In the genomic region with DNA sequence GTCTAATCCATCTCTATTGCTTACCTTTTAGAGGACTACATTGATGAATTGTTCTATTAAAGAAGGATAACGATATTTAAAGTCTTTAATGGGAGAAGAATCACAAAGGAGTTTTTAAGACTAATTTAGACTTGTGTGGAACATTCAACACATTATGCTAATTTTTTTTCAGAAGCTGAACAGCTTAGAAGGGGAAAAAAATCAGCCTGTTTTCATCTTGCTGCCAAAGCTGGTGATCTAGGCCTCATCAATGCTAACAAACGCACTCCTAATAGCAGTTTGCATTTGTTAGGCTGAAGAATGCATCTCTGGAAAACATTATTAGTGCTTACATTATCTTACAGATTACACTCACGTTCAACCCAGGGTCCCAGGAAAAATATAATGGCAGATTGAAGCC, we compare ENCODE assay signal across 15 mouse cellular contexts.
DNase-seq lines count a peak whose midpoint lies in the region; ATAC-seq and TF ChIP-seq lines count a peak whose summit lies in the region.
"Had no signal": no experiment of that assay in that cellular context is flagged by ENCODE, and none has a peak within 500 bp of the region (broad histone marks: within the 10 kb centered on the region; RNA-seq: fewer than 3 reads in every experiment).

No protein-coding gene starts in this region.

- ATAC-seq in forebrain, embryonic 14.5 days, result 0 out of 2 replicates have a peak, but pooled peaks have one; percentile 12
- no peak for ATAC-seq in forebrain, embryonic 12.5 days (ENCODE audit: low FRiP score)
- ATAC-seq: hindbrain, embryonic 16.5 days; inflammation-experienced regulatory T-cells, adult 6 months; intestine, postnatal 0 days had no signal

- no peak for TF ChIP-seq POLR2A in brain, embryonic 14.5 days (IDR thresholded peaks at IDR 0.05; ENCODE audit: borderline replicate concordance, extremely low read depth, insufficient read depth, insufficient read length, poor library complexity, severe bottlenecking)

- 8% methylated on average over 3 of the region's 3 CpGs for WGBS in forebrain, embryonic 14.5 days
- WGBS in forebrain, embryonic 12.5 days, result 28% methylated on average over 3 of the region's 3 CpGs

- no peak overlapping the region for H3K4me3 ChIP-seq in forebrain, embryonic 14.5 days (ENCODE audit: low read depth, low read length)
- H3K4me3 ChIP-seq in forebrain, embryonic 12.5 days (replicated peaks), result no peak overlapping the region
- H3K4me3 ChIP-seq in layer of hippocampus, adult 2 months, result no peak overlapping the region
- H3K4me3 ChIP-seq: embryonic facial prominence, embryonic 12.5 days; heart, adult 2 months; heart, embryonic 13.5 days; hindbrain, embryonic 12.5 days had no signal

- no peak overlapping the region for H3K4me2 ChIP-seq in forebrain, embryonic 14.5 days (ENCODE audit: low read length)
- no peak overlapping the region for H3K4me2 ChIP-seq in forebrain, embryonic 12.5 days
- H3K4me2 ChIP-seq: embryonic facial prominence, embryonic 12.5 days; heart, embryonic 13.5 days; hindbrain, embryonic 12.5 days had no signal

- peak; percentile 61 for DNase-seq in forebrain, embryonic 14.5 days (ENCODE audit: low spot score)
- DNase-seq in layer of hippocampus, adult 2 months (ENCODE audit: low spot score in 2 of 2), result no peak
- DNase-seq in layer of hippocampus, postnatal 25 days (ENCODE audit: extremely low spot score in 1 of 2, low spot score in 1 of 2), result no peak
- peak; percentile 65 for DNase-seq in brain, embryonic 14.5 days (ENCODE audit: low read depth)
- no peak for DNase-seq in heart, postnatal 25 days (ENCODE audit: low spot score)
- DNase-seq in cerebellum, postnatal 4 days (ENCODE audit: low spot score in 2 of 2), result no peak
- DNase-seq: gastrocnemius, postnatal 14 days had no signal

- H3K4me1 ChIP-seq in forebrain, embryonic 14.5 days (ENCODE audit: control insufficient read depth, insufficient read depth, low read length), result 0 out of 2 replicates have a peak, but pooled peaks cover 2% of the 10 kb centered on the region
- H3K4me1 ChIP-seq in forebrain, embryonic 12.5 days, result no peaks in the 10 kb centered on the region; the same call in 1 of the 2 replicates
- H3K4me1 ChIP-seq: embryonic facial prominence, embryonic 12.5 days; heart, embryonic 13.5 days had no signal

- H3K36me3 ChIP-seq in forebrain, embryonic 14.5 days (ENCODE audit: control insufficient read depth, insufficient read depth, low read length), result no peaks in the 10 kb centered on the region
- no peaks in the 10 kb centered on the region for H3K36me3 ChIP-seq in forebrain, embryonic 12.5 days (replicated peaks)
- H3K36me3 ChIP-seq: embryonic facial prominence, embryonic 12.5 days; heart, embryonic 13.5 days; hindbrain, embryonic 12.5 days had no signal

- TF ChIP-seq CTCF in layer of hippocampus, adult 2 months (conservative IDR thresholded peaks at IDR 0.05), result no peak
- no peak for TF ChIP-seq CTCF in brain, embryonic 14.5 days (IDR thresholded peaks at IDR 0.05; ENCODE audit: borderline replicate concordance, extremely low read depth, insufficient read depth, insufficient read length)

- no peak overlapping the region for H3K9ac ChIP-seq in forebrain, embryonic 14.5 days (ENCODE audit: low read length)
- no peak overlapping the region for H3K9ac ChIP-seq in forebrain, embryonic 12.5 days
- H3K9ac ChIP-seq: embryonic facial prominence, embryonic 12.5 days; heart, embryonic 13.5 days; hindbrain, embryonic 12.5 days had no signal

- H3K9me3 ChIP-seq in forebrain, embryonic 14.5 days (replicated peaks; ENCODE audit: control insufficient read depth, low read length), result no peaks in the 10 kb centered on the region
- no peaks in the 10 kb centered on the region for H3K9me3 ChIP-seq in forebrain, embryonic 12.5 days
- H3K9me3 ChIP-seq: embryonic facial prominence, embryonic 12.5 days; heart, embryonic 13.5 days; hindbrain, embryonic 12.5 days had no signal

- intact Hi-C loops in heart, postnatal 25 days (cut with DNase I), result loop anchor here (5.0 to 10.0 kb wide), 3 partner anchors 240 to 732 kb away; a partner anchor contains a TSS

- H3K27ac ChIP-seq in forebrain, embryonic 14.5 days (ENCODE audit: low read depth, low read length), result no peak overlapping the region
- H3K27ac ChIP-seq in forebrain, embryonic 12.5 days, result no peak overlapping the region
- H3K27ac ChIP-seq in layer of hippocampus, adult 2 months, result peak overlapping the region; percentile 64
- H3K27ac ChIP-seq: embryonic facial prominence, embryonic 12.5 days; heart, adult 2 months; heart, embryonic 13.5 days; hindbrain, embryonic 12.5 days had no signal

- H3K27me3 ChIP-seq in forebrain, embryonic 14.5 days (replicated peaks; ENCODE audit: control insufficient read depth, insufficient read depth, low read length), result no peaks in the 10 kb centered on the region
- 0 out of 2 replicates have a peak, but pooled peaks cover 4% of the 10 kb centered on the region for H3K27me3 ChIP-seq in forebrain, embryonic 12.5 days
- H3K27me3 ChIP-seq: embryonic facial prominence, embryonic 12.5 days; heart, embryonic 13.5 days; hindbrain, embryonic 12.5 days had no signal

Comparison
In these comparisons a context has a peak if more than half of its experiments do, and no peak if none do; other contexts are left out.
1. DNase-seq: peak in forebrain, embryonic 14.5 days (single experiment) and brain, embryonic 14.5 days (single experiment); none in layer of hippocampus, adult 2 months (0 of 2), layer of hippocampus, postnatal 25 days (0 of 2), heart, postnatal 25 days (single experiment) and cerebellum, postnatal 4 days (0 of 2).